ENCODE assay signal across 11 mouse cellular contexts in the genomic region with DNA sequence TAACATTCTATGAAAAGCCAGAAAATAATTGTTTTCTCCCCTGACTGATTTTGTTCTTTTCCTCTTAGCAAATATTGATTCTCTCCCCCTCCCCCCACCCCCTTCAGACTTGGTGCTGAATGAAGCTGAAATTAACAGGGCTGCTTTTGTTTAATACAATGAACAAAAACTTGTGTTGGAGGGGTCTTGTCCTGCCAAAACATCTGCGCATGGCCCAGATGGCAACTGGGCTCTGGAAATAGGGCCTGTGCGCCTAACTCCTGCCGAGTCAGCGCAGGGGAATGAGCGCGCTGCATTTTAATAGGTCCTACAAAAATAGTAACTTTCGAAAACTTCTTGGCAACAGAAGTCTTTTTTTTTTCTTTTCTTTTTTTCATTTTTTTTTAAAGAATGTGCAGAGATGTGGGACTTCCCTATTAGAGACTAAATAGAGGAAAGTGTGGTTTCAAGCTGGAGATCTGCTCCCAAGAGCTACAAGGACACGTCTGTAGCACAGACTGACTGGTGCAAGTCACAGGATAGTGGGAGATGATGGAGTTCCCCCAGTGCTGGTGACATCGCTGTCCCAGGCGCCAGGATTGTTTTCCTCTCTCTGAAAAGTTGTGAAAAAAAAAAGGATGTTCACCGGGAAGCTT. TPM values are rescaled to one million over a fixed set of nuclear protein-coding genes. Genes with fewer than 3 reads are reported as not detected.
A peak's percentile ranks its signal among the peaks of the same experiment; 100 is the strongest.
DNase-seq lines count a peak whose midpoint lies in the region; TF ChIP-seq lines count a peak whose summit lies in the region.
"Had no signal": no experiment of that assay in that cellular context is flagged by ENCODE, and none has a peak within 500 bp of the region (broad histone marks: within the 10 kb centered on the region; RNA-seq: fewer than 3 reads in every experiment).

No protein-coding gene starts in this region.

- TF ChIP-seq CTCF in bone marrow macrophage, adult 2 months (IDR thresholded peaks at IDR 0.05; ENCODE audit: low read depth, low read length), result no peak

- intact Hi-C loops in heart, postnatal 10 days (cut with DNase I), result no loop called here

- peak overlapping the region; percentile 99 for H3K27ac ChIP-seq in bone marrow macrophage, adult 2 months (ENCODE audit: insufficient read depth, low read depth, low read length)
- H3K27ac ChIP-seq: liver, embryonic 15.5 days had no signal

- DNase-seq in cerebellum, adult 11-12 months, result peak; percentile 13
- no peak for DNase-seq in cerebellum, postnatal 10 days
- DNase-seq in layer of hippocampus, adult 9-11 months, result peak; percentile 69
- no peak for DNase-seq in layer of hippocampus, postnatal 25 days (ENCODE audit: extremely low spot score in 1 of 2, low spot score in 1 of 2)
- peak; percentile 28 to 36 for DNase-seq in heart, postnatal 10 days
- DNase-seq in neural tube, embryonic 10.5 days (ENCODE audit: extremely low spot score, low spot score), result no peak
- no peak for DNase-seq in adrenal gland, postnatal 14 days
- DNase-seq: thymus, postnatal 25 days had no signal

- no peak for TF ChIP-seq POLR2A in bone marrow macrophage, adult 2 months (IDR thresholded peaks at IDR 0.05; ENCODE audit: borderline replicate concordance, low read depth, low read length)

- H3K4me3 ChIP-seq in bone marrow macrophage, adult 2 months (ENCODE audit: insufficient read depth, low read length), result peak overlapping the region; percentile 30; the same call in 1 of the 2 replicates
- H3K4me3 ChIP-seq: embryonic facial prominence, embryonic 12.5 days; liver, embryonic 15.5 days had no signal

- H3K4me1 ChIP-seq in bone marrow macrophage, adult 2 months (ENCODE audit: control insufficient read depth, insufficient read depth, low read length), result peaks cover 38% of the 10 kb centered on the region
- H3K4me1 ChIP-seq: liver, embryonic 15.5 days had no signal

RNA-seq across cellular contexts. Expression of gene Hdac4, which starts 20.6 kb away (rescaled TPM):
- 100 to 1,000 TPM in 1 of 2 experiments, 10 to 100 TPM in 1; 97.9 to 101 TPM for total RNA-seq in layer of hippocampus, postnatal 25 days (2021)
- polyA plus RNA-seq in bone marrow macrophage, adult 2 months (2012; ENCODE audit: insufficient read depth, insufficient read length, missing spikeins), result 6.4 and 6.8 TPM in 2 replicates
- 10 to 100 TPM; 37.2 to 39.9 TPM for total RNA-seq in heart, postnatal 10 days (2021)
- total RNA-seq in adrenal gland, postnatal 14 days (2021), result 70.1 and 70.3 TPM in 2 replicates

Comparison
In these comparisons a context has a peak if more than half of its experiments do, and no peak if none do; other contexts are left out.
1. DNase-seq: peak in cerebellum, adult 11-12 months (single experiment), layer of hippocampus, adult 9-11 months (single experiment) and heart, postnatal 10 days (2 of 2); none in cerebellum, postnatal 10 days (0 of 2), layer of hippocampus, postnatal 25 days (0 of 2), neural tube, embryonic 10.5 days (single experiment) and adrenal gland, postnatal 14 days (single experiment).